Comparison of ENCODE assay signal across 8 mouse cellular contexts in genomic region chr3:36496746-36497145, GRCm38 (mm10). TPM values are rescaled to one million over a fixed set of nuclear protein-coding genes. Genes with fewer than 3 reads are reported as not detected.
DNase-seq lines count a peak whose midpoint lies in the region; ATAC-seq lines count a peak whose summit lies in the region.

No protein-coding gene starts in this region.

- no peak overlapping the region for H3K27ac ChIP-seq in midbrain, embryonic 10.5 days (replicated peaks)
- H3K27ac ChIP-seq in midbrain, embryonic 16.5 days (ENCODE audit: low read length) = no peak overlapping the region
- H3K27ac ChIP-seq in midbrain, embryonic 13.5 days = no peak overlapping the region
- H3K27ac ChIP-seq in stomach, embryonic 14.5 days (ENCODE audit: low read length) = no peak overlapping the region

- H3K9ac ChIP-seq in midbrain, embryonic 16.5 days (ENCODE audit: low read depth, low read length) = no peak overlapping the region
- no peak overlapping the region for H3K9ac ChIP-seq in midbrain, embryonic 13.5 days (replicated peaks)
- no peak overlapping the region for H3K9ac ChIP-seq in stomach, embryonic 14.5 days (replicated peaks; ENCODE audit: low read depth, low read length)

- no peaks in the 10 kb centered on the region for H3K36me3 ChIP-seq in midbrain, embryonic 10.5 days
- H3K36me3 ChIP-seq in midbrain, embryonic 16.5 days (ENCODE audit: control insufficient read depth, insufficient read depth, low read length) = no peaks in the 10 kb centered on the region
- H3K36me3 ChIP-seq in midbrain, embryonic 13.5 days = no peaks in the 10 kb centered on the region
- H3K36me3 ChIP-seq in stomach, embryonic 14.5 days (ENCODE audit: control insufficient read depth, insufficient read depth, low read length) = no peaks in the 10 kb centered on the region

- ATAC-seq in midbrain, embryonic 16.5 days = no peak
- ATAC-seq in inflammation-experienced regulatory T-cells, adult 6 months = peak; percentile 45
- ATAC-seq in midbrain, embryonic 13.5 days = 0 out of 2 replicates have a peak, but pooled peaks have one; percentile 34
- 0 out of 2 replicates have a peak, but pooled peaks have one; percentile 44 for ATAC-seq in stomach, embryonic 14.5 days (ENCODE audit: insufficient number of reproducible peaks, insufficient read depth, low FRiP score, low read depth)

- H3K4me1 ChIP-seq in midbrain, embryonic 10.5 days = peaks cover 7% of the 10 kb centered on the region; the same call in 1 of the 2 replicates
- peaks cover 2% of the 10 kb centered on the region; the same call in 1 of the 2 replicates for H3K4me1 ChIP-seq in midbrain, embryonic 16.5 days (ENCODE audit: control insufficient read depth, insufficient read depth, low read length)
- H3K4me1 ChIP-seq in midbrain, embryonic 13.5 days (replicated peaks) = no peaks in the 10 kb centered on the region
- no peaks in the 10 kb centered on the region for H3K4me1 ChIP-seq in stomach, embryonic 14.5 days (ENCODE audit: control insufficient read depth, insufficient read depth, low read length)

- WGBS in midbrain, embryonic 10.5 days = 22% methylated on average over 14 of the region's 14 CpGs
- WGBS in midbrain, embryonic 16.5 days = 20% methylated on average over 14 of the region's 14 CpGs
- WGBS in midbrain, embryonic 13.5 days = 16% methylated on average over 14 of the region's 14 CpGs
- WGBS in stomach, embryonic 14.5 days = 15% methylated on average over 14 of the region's 14 CpGs

- H3K4me2 ChIP-seq in midbrain, embryonic 16.5 days (ENCODE audit: low read length) = no peak overlapping the region
- H3K4me2 ChIP-seq in midbrain, embryonic 13.5 days (replicated peaks) = no peak overlapping the region
- no peak overlapping the region for H3K4me2 ChIP-seq in stomach, embryonic 14.5 days (replicated peaks; ENCODE audit: low read depth, low read length)

- H3K9me3 ChIP-seq in midbrain, embryonic 10.5 days (replicated peaks) = no peaks in the 10 kb centered on the region
- H3K9me3 ChIP-seq in midbrain, embryonic 16.5 days (replicated peaks; ENCODE audit: control insufficient read depth, low read length, poor library complexity, severe bottlenecking) = no peaks in the 10 kb centered on the region
- H3K9me3 ChIP-seq in midbrain, embryonic 13.5 days = no peaks in the 10 kb centered on the region
- no peaks in the 10 kb centered on the region for H3K9me3 ChIP-seq in stomach, embryonic 14.5 days (ENCODE audit: control insufficient read depth, low read depth, low read length)

- H3K27me3 ChIP-seq in midbrain, embryonic 10.5 days (ENCODE audit: low read depth, poor library complexity, severe bottlenecking) = peaks cover 12% of the 10 kb centered on the region
- no peaks in the 10 kb centered on the region for H3K27me3 ChIP-seq in midbrain, embryonic 16.5 days (ENCODE audit: control insufficient read depth, insufficient read depth, low read depth, low read length)
- H3K27me3 ChIP-seq in midbrain, embryonic 13.5 days = peaks cover 4% of the 10 kb centered on the region; the same call in 1 of the 2 replicates
- no peaks in the 10 kb centered on the region for H3K27me3 ChIP-seq in stomach, embryonic 14.5 days (ENCODE audit: control insufficient read depth, insufficient read depth, low read length)

- H3K4me3 ChIP-seq in midbrain, embryonic 10.5 days = no peak overlapping the region
- H3K4me3 ChIP-seq in midbrain, embryonic 16.5 days (ENCODE audit: low read depth, low read length) = no peak overlapping the region
- no peak overlapping the region for H3K4me3 ChIP-seq in midbrain, embryonic 13.5 days (replicated peaks)
- H3K4me3 ChIP-seq in stomach, embryonic 14.5 days (ENCODE audit: low read depth, low read length) = no peak overlapping the region

- intact Hi-C loops in left cerebral cortex, postnatal 14 days (cut with DNase I) = loop anchor here (2.0 to 5.0 kb wide), 3 partner anchors 54 to 316 kb away; no protein-coding TSS in a partner anchor

- DNase-seq in midbrain, embryonic 10.5 days (ENCODE audit: low spot score) = peak; percentile 74
- DNase-seq in cerebellum, adult 9-11 months = peak; percentile 37
- DNase-seq in frontal cortex, postnatal 14 days (ENCODE audit: low spot score in 2 of 2) = peak; percentile 45 to 74
- DNase-seq in left cerebral cortex, postnatal 14 days (ENCODE audit: low spot score in 2 of 2) = peak; percentile 82 to 84

RNA-seq across cellular contexts. Expression of gene 1810062G17Rik, which starts 21.0 kb away (rescaled TPM):
- polyA plus RNA-seq in midbrain, embryonic 10.5 days (2016; fragmentation: Nextera tagmentation; extraction: Ambion mirVana) = 0.25 and 0.73 TPM in 2 replicates
- 0.28 and 0.40 TPM in 2 replicates for polyA plus RNA-seq in midbrain, embryonic 16.5 days (2015; fragmentation: Nextera tagmentation; extraction: Ambion mirVana)
- 1 to 10 TPM; 1.7 to 2.9 (median 1.9) TPM for polyA plus RNA-seq in inflammation-experienced regulatory T-cells, adult 6 months (2017; shearing (Covaris generic))
- under 1 TPM in 1 of 2 experiments, not detected in 1; 0.40 TPM for total RNA-seq in left cerebral cortex, postnatal 14 days (2021)
- polyA plus RNA-seq in midbrain, embryonic 13.5 days (2015; fragmentation: Nextera tagmentation; extraction: Ambion mirVana) = 0.71 TPM in 1 of 2 replicates, not detected in the other
- 2.0 and 2.1 TPM in 2 replicates for polyA plus RNA-seq in stomach, embryonic 14.5 days (2014; fragmentation: Nextera tagmentation; extraction: Ambion mirVana)

RNA-seq across cellular contexts. Expression of gene Anxa5, which starts 21.1 kb away (rescaled TPM):
- polyA plus RNA-seq in midbrain, embryonic 10.5 days (2016; fragmentation: Nextera tagmentation; extraction: Ambion mirVana) = 106 and 116 TPM in 2 replicates
- 54.2 and 56.7 TPM in 2 replicates for polyA plus RNA-seq in midbrain, embryonic 16.5 days (2015; fragmentation: Nextera tagmentation; extraction: Ambion mirVana)
- 100 to 1,000 TPM; 124 to 194 (median 151) TPM for polyA plus RNA-seq in inflammation-experienced regulatory T-cells, adult 6 months (2017; shearing (Covaris generic))
- total RNA-seq in left cerebral cortex, postnatal 14 days (2021) = 10 to 100 TPM; 47.2 to 48.7 TPM
- 49.5 and 57.5 TPM in 2 replicates for polyA plus RNA-seq in midbrain, embryonic 13.5 days (2015; fragmentation: Nextera tagmentation; extraction: Ambion mirVana)
- polyA plus RNA-seq in stomach, embryonic 14.5 days (2014; fragmentation: Nextera tagmentation; extraction: Ambion mirVana) = 315 and 335 TPM in 2 replicates

RNA-seq across cellular contexts. Expression of gene Gm11549, which starts 24.9 kb away (rescaled TPM):
- 0.67 and 1.2 TPM in 2 replicates for polyA plus RNA-seq in midbrain, embryonic 10.5 days (2016; fragmentation: Nextera tagmentation; extraction: Ambion mirVana)
- 0.30 and 0.35 TPM in 2 replicates for polyA plus RNA-seq in midbrain, embryonic 16.5 days (2015; fragmentation: Nextera tagmentation; extraction: Ambion mirVana)
- not detected for polyA plus RNA-seq in inflammation-experienced regulatory T-cells, adult 6 months (2017; shearing (Covaris generic))
- 10 to 100 TPM; 25.2 to 35.5 TPM for total RNA-seq in left cerebral cortex, postnatal 14 days (2021)
- polyA plus RNA-seq in midbrain, embryonic 13.5 days (2015; fragmentation: Nextera tagmentation; extraction: Ambion mirVana) = 0.52 and 0.71 TPM in 2 replicates
- polyA plus RNA-seq in stomach, embryonic 14.5 days (2014; fragmentation: Nextera tagmentation; extraction: Ambion mirVana) = 0.28 and 0.30 TPM in 2 replicates

RNA-seq across cellular contexts. Expression of gene Exosc9, which starts 55.7 kb away (rescaled TPM):
- polyA plus RNA-seq in midbrain, embryonic 10.5 days (2016; fragmentation: Nextera tagmentation; extraction: Ambion mirVana) = 108 and 113 TPM in 2 replicates
- 79.6 and 84.9 TPM in 2 replicates for polyA plus RNA-seq in midbrain, embryonic 16.5 days (2015; fragmentation: Nextera tagmentation; extraction: Ambion mirVana)
- polyA plus RNA-seq in inflammation-experienced regulatory T-cells, adult 6 months (2017; shearing (Covaris generic)) = 10 to 100 TPM; 44.0 to 62.2 (median 49.6) TPM
- 10 to 100 TPM; 40.6 to 45.7 TPM for total RNA-seq in left cerebral cortex, postnatal 14 days (2021)
- 93.0 and 98.3 TPM in 2 replicates for polyA plus RNA-seq in midbrain, embryonic 13.5 days (2015; fragmentation: Nextera tagmentation; extraction: Ambion mirVana)
- 55.8 and 60.5 TPM in 2 replicates for polyA plus RNA-seq in stomach, embryonic 14.5 days (2014; fragmentation: Nextera tagmentation; extraction: Ambion mirVana)
